Mouse (Mus musculus) fibroblast of lung, adult 2 months (primary cell): ENCODE data around the gene Spag9.

Source experiments
- DNase-seq: peaks from one replicate; pipeline ENCODE4 v3.0.0-alpha.2; 2011; ENCODE audit warnings: low read depth

Spag9 gene

GRCm38 (mm10) chr11:94133344-94133955 is 137.6 kb downstream of the Spag9 start:
- no peak for DNase-seq

- no peak for DNase-seq
Measured at GRCm38 (mm10) chr11:94134076-94134838, 138.4 kb downstream of the Spag9 start.

GRCm38 (mm10) chr11:94135581-94136001 is 139.7 kb downstream of the Spag9 start:
- no peak for DNase-seq

- DNase-seq, result no peak
Measured at GRCm38 (mm10) chr11:94136656-94137055, 140.8 kb downstream of the Spag9 start.

- no peak for DNase-seq
Measured at GRCm38 (mm10) chr11:94137326-94138061, 141.6 kb downstream of the Spag9 start.

GRCm38 (mm10) chr11:94138411-94139231 is 142.7 kb downstream of the Spag9 start:
- DNase-seq, result no peak

GRCm38 (mm10) chr11:94139232-94139620 is 143.3 kb downstream of the Spag9 start:
- DNase-seq, result no peak

- no peak for DNase-seq
Measured at GRCm38 (mm10) chr11:94140540-94140939, 144.6 kb downstream of the Spag9 start.

- DNase-seq, result no peak
Measured at GRCm38 (mm10) chr11:94141564-94141963, 145.7 kb downstream of the Spag9 start.

GRCm38 (mm10) chr11:94143336-94143735 is 147.4 kb downstream of the Spag9 start:
- DNase-seq, result no peak

GRCm38 (mm10) chr11:94144771-94145539 is 149.1 kb downstream of the Spag9 start:
- DNase-seq, result no peak

- no peak for DNase-seq
Measured at GRCm38 (mm10) chr11:94146049-94146605, 150.2 kb downstream of the Spag9 start.

- no peak for DNase-seq
Measured at GRCm38 (mm10) chr11:94146733-94147485, 151.0 kb downstream of the Spag9 start.

- no peak for DNase-seq
Measured at GRCm38 (mm10) chr11:94148105-94148696, 152.3 kb downstream of the Spag9 start.

GRCm38 (mm10) chr11:94148931-94149491 is 153.1 kb downstream of the Spag9 start:
- DNase-seq, result no peak

- no peak for DNase-seq
Measured at GRCm38 (mm10) chr11:94149509-94150259, 153.8 kb downstream of the Spag9 start.

GRCm38 (mm10) chr11:94150519-94151470 is 154.9 kb downstream of the Spag9 start:
- DNase-seq, result no peak

- no peak for DNase-seq
Measured at GRCm38 (mm10) chr11:94154201-94154600, 158.3 kb downstream of the Spag9 start.
